Mouse (Mus musculus): ENCODE measurements around the gene Mrpl34. TPM values are rescaled to one million over a fixed set of nuclear protein-coding genes. Genes with fewer than 3 reads are reported as not detected.
"Not testable (repeated sequence)": the region's sequence is repeated elsewhere in the genome, so short reads cannot be mapped to it uniquely, and the experiment has no call there.

The Mrpl34 gene
- polyA plus RNA-seq (2012; rRNA removed) = 94.8 and 124 TPM in 2 replicates

DNA sequence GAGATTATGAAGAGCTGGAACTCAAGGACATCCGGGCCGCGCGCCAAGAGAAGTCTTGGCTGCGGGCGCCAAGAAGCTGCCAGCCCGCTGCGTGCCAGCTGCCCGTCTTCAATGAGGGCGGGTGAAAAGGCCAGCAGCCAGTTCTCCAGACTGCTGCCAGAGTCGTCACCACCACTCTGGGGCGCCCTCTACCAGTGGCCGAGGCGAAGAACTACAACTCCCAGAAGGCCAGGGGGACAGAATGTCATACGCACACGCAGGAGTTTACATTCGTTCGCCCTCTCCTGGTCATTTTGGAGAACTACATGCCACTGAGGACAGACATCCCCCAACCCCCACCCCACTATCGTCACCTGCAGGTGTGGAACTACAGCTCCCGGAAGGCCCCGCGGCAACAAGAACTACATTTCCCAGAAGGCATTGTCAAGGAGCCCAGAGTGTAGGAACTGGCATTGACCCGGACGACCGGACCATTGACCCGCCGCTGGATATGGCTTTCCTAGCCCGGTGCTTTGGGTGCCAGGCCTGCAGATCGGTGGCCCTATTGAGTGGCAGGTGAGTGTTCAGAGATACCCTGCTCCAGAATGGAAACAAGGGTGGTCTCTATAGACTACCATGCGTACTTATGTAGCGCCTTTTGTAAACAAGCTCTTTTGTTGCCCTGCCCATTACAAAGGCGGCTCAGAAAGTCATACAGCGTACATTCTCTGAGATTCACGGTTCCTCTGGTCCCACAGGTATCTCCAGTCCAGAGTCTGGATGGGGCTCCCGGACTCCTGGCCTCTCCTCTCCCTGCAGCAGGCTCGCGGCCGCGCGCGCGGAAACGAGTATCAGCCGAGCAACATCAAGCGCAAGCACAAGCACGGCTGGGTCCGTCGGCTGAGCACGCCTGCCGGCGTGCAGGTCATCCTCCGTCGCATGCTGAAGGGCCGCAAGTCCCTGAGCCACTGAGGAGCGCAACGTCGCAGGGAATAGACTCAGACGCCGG is at the start of gene Mrpl34:
Mrpl34 (plus strand) TSS at position 447 of the 988 bp plus-strand sequence.
- TF ChIP-seq CTCF (IDR thresholded peaks at IDR 0.05; ENCODE audit: borderline replicate concordance, extremely low read depth, insufficient read depth, insufficient read length) = peak; percentile 90
- peak; percentile 24; the same call in 1 of the 2 replicates for TF ChIP-seq POLR2A (IDR thresholded peaks at IDR 0.05; ENCODE audit: borderline replicate concordance, extremely low read depth, insufficient read depth, insufficient read length, poor library complexity, severe bottlenecking)
- DNase-seq (ENCODE audit: low read depth) = peak; percentile 100

DNA sequence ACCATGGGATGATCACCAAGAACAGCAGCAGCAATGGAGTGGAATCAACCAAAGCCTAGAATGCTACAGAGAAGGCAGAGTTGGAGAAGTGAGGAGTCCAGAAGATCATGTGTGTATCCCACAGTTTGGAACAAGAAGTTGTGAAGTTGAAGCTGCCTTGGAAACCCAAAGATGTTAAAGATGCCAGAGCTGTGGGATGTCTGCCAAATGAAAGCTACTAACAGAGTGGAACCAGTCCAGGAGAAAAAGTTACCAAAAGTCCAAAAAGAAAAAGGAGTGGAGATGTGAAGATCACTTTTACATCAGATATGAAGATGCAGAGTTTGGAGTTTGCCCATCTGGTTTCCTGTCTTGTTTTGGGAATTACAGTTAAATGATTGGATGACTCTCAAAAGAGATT is 42.6 kb upstream of the Mrpl34 start:
- no peak for DNase-seq (ENCODE audit: low read depth)

GRCm38 (mm10) chr8:71432935-71433334 is 31.8 kb upstream of the Mrpl34 start:
- DNase-seq (ENCODE audit: low read depth) = not testable (repeated sequence)

More for the DNA sequence above, 42.6 kb upstream of the Mrpl34 start:
- TF ChIP-seq POLR2A (IDR thresholded peaks at IDR 0.05; ENCODE audit: borderline replicate concordance, extremely low read depth, insufficient read depth, insufficient read length, poor library complexity, severe bottlenecking) (no peak), CTCF (IDR thresholded peaks at IDR 0.05; ENCODE audit: borderline replicate concordance, extremely low read depth, insufficient read depth, insufficient read length) (no peak)

- TF ChIP-seq CTCF (IDR thresholded peaks at IDR 0.05; ENCODE audit: borderline replicate concordance, extremely low read depth, insufficient read depth, insufficient read length) (no peak), POLR2A (IDR thresholded peaks at IDR 0.05; ENCODE audit: borderline replicate concordance, extremely low read depth, insufficient read depth, insufficient read length, poor library complexity, severe bottlenecking) (no peak)
- no peak for DNase-seq (ENCODE audit: low read depth)
Measured at GRCm38 (mm10) chr8:71437041-71437440, 27.7 kb upstream of the Mrpl34 start.

- TF ChIP-seq POLR2A (IDR thresholded peaks at IDR 0.05; ENCODE audit: borderline replicate concordance, extremely low read depth, insufficient read depth, insufficient read length, poor library complexity, severe bottlenecking) (no peak), CTCF (IDR thresholded peaks at IDR 0.05; ENCODE audit: borderline replicate concordance, extremely low read depth, insufficient read depth, insufficient read length) (peak; percentile 62)
- DNase-seq (ENCODE audit: low read depth) = peak; percentile 82
Measured at GRCm38 (mm10) chr8:71441404-71441803, 23.4 kb upstream of the Mrpl34 start.

GRCm38 (mm10) chr8:71445096-71445495 is 19.7 kb upstream of the Mrpl34 start:
- no peak for DNase-seq (ENCODE audit: low read depth)
- no peak for TF ChIP-seq CTCF (IDR thresholded peaks at IDR 0.05; ENCODE audit: borderline replicate concordance, extremely low read depth, insufficient read depth, insufficient read length)
- no peak for TF ChIP-seq POLR2A (IDR thresholded peaks at IDR 0.05; ENCODE audit: borderline replicate concordance, extremely low read depth, insufficient read depth, insufficient read length, poor library complexity, severe bottlenecking)

GRCm38 (mm10) chr8:71451337-71451736 is 13.4 kb upstream of the Mrpl34 start:
- DNase-seq (ENCODE audit: low read depth) = no peak
- TF ChIP-seq POLR2A (IDR thresholded peaks at IDR 0.05; ENCODE audit: borderline replicate concordance, extremely low read depth, insufficient read depth, insufficient read length, poor library complexity, severe bottlenecking) (no peak), CTCF (IDR thresholded peaks at IDR 0.05; ENCODE audit: borderline replicate concordance, extremely low read depth, insufficient read depth, insufficient read length) (no peak)

DNA sequence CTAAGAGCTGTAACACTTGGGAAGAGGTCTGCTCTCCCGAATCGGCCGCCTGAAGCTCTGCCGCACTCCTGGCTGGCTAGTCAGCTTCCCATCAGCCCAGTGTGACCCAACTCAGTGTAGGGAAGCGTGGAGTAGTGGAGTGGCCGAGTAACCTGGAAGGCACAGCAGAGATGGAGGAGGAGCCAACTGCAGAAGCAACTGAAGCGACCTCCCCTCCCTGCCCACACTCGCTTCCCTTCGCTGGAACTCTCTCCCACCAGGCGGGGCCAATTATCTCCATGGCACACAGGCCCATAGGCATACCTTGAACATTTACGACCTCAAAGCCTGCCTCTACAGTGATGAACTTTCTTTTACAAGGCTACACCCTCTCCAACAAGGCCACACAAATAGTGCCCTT is 13.0 kb upstream of the Mrpl34 start:
- no peak for DNase-seq (ENCODE audit: low read depth)
- TF ChIP-seq CTCF (IDR thresholded peaks at IDR 0.05; ENCODE audit: borderline replicate concordance, extremely low read depth, insufficient read depth, insufficient read length) (no peak), POLR2A (IDR thresholded peaks at IDR 0.05; ENCODE audit: borderline replicate concordance, extremely low read depth, insufficient read depth, insufficient read length, poor library complexity, severe bottlenecking) (no peak)

- DNase-seq (ENCODE audit: low read depth) = no peak
- TF ChIP-seq CTCF (IDR thresholded peaks at IDR 0.05; ENCODE audit: borderline replicate concordance, extremely low read depth, insufficient read depth, insufficient read length) (no peak), POLR2A (IDR thresholded peaks at IDR 0.05; ENCODE audit: borderline replicate concordance, extremely low read depth, insufficient read depth, insufficient read length, poor library complexity, severe bottlenecking) (no peak)
Measured at GRCm38 (mm10) chr8:71452669-71453068, 12.1 kb upstream of the Mrpl34 start.

- TF ChIP-seq POLR2A (IDR thresholded peaks at IDR 0.05; ENCODE audit: borderline replicate concordance, extremely low read depth, insufficient read depth, insufficient read length, poor library complexity, severe bottlenecking) (no peak), CTCF (IDR thresholded peaks at IDR 0.05; ENCODE audit: borderline replicate concordance, extremely low read depth, insufficient read depth, insufficient read length) (no peak)
- no peak for DNase-seq (ENCODE audit: low read depth)
Measured at GRCm38 (mm10) chr8:71454668-71455067, 10.1 kb upstream of the Mrpl34 start.

DNA sequence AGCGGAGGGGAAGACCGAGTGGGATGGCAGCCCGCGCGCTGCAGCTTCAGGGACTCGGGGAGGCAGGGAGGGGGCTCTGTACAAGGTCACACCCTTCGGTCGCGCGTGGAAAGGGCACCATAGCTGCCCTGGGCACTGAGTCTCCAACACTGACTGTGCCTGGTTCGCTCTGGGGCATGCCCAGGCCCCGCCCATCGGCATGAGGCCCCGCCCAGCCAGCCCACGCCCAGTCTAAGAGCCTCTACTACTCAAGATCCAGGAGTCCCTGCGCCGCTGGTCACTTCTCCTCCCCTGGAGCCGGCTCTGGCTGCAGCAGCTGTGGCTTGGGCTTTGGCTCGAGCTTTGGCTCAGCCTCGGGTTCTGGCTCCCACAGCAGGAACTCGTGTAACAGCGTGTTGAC is 7.9 kb upstream of the Mrpl34 start:
- no peak for DNase-seq (ENCODE audit: low read depth)
- TF ChIP-seq POLR2A (IDR thresholded peaks at IDR 0.05; ENCODE audit: borderline replicate concordance, extremely low read depth, insufficient read depth, insufficient read length, poor library complexity, severe bottlenecking) = no peak
- TF ChIP-seq CTCF (IDR thresholded peaks at IDR 0.05; ENCODE audit: borderline replicate concordance, extremely low read depth, insufficient read depth, insufficient read length) = no peak

All from brain, embryonic 14.5 days (tissue).